Mouse (Mus musculus) mouse trophoblast stem cell (cell line): ENCODE measurements around the gene Ctps2.

Source experiments
- in situ Hi-C, 2 experiments: fragments of 300-500 bp; cut with MseI, MboI; formaldehyde crosslinking; loops; 2 replicates in 1 of 2; 3 replicates in 1 of 2; pipeline ENCODE4 v1.15.1; 2025

The Ctps2 gene

GRCm38 (mm10) chrX:162976194-162976593 lies 75.2 kb downstream of the Ctps2 start:
- in situ Hi-C loops: no loop called here

- in situ Hi-C loops: no loop called here
Observed at GRCm38 (mm10) chrX:162986876-162987495, 85.9 kb downstream of the Ctps2 start.

GRCm38 (mm10) chrX:162991396-162991795 lies 90.4 kb downstream of the Ctps2 start:
- in situ Hi-C loops: no loop called here

GRCm38 (mm10) chrX:162992121-162992520 lies 91.1 kb downstream of the Ctps2 start:
- in situ Hi-C loops: no loop called here

- in situ Hi-C loops: no loop called here
Observed at GRCm38 (mm10) chrX:163027864-163028263, 126.8 kb downstream of the Ctps2 start.

GRCm38 (mm10) chrX:163038767-163039166 lies 137.7 kb downstream of the Ctps2 start:
- in situ Hi-C loops: no loop called here

- in situ Hi-C loops: no loop called here
Observed at GRCm38 (mm10) chrX:163042771-163043170, 141.7 kb downstream of the Ctps2 start.

GRCm38 (mm10) chrX:163063936-163064335 lies 162.9 kb downstream of the Ctps2 start:
- in situ Hi-C loops: no loop called here
